Mouse (Mus musculus): ENCODE measurements around the gene Rnf43.
A peak's percentile ranks its signal among the peaks of the same experiment; 100 is the strongest.

Gene Rnf43

DNA sequence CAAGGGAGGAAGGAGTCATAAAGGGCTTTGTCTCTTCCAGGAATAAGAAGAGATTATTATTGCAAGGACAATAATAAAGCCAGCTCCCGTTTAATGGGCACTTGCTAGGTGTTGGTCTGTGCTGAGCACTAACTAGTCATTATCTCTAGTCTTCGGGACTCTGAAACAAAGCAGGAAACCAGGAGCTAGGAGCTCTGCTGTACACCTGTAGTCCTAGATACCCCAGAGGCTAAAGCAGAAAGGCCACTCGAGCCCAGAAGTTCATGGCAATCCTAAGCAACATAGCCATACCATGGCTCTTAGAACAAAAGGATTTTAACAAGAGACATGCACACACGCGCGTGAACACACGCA, 47.7 kb downstream of the Rnf43 start:
- no peak for DNase-seq (ENCODE audit: low spot score in 2 of 2)

DNA sequence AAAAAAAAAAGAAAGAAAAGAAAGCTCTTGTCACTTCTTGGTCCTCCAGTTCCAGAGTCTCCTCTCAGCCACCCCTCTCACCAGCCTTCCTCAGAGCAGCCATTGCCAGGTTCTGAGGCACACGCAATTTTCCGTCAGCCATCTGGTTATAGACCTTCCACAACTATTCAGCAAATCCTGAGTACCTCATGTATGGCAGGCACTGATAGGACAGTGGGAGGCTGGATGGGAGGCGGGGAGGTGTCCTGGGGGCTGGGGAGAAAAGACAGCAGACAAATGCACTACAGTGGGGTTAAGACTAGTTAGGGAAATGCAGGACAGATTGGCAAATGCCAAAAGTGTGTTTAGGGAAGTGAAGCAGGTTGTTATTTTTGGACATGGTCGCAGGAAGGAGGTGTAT, 49.7 kb downstream of the Rnf43 start:
- no peak for DNase-seq (ENCODE audit: low spot score in 2 of 2)

DNA sequence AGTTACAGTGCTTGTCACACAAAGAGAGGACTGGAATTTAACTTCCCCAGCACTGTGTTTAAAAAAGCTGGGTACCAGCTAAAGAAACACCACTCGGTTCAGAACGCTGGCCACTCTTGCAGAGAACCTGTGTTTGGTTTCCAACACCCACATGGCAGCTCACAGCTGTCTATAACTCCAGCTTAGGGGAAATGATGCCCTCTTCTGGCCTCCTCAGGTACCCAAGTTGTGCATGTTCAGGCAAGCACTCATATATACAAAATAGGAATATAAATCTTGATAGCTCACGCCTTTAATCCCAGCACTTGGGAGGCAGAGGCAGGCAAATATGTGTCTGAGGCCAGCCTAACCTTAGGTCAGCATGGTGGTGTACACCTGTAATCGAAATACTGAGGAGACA, 53.5 kb downstream of the Rnf43 start:
- no peak for DNase-seq (ENCODE audit: low spot score in 2 of 2)

DNA sequence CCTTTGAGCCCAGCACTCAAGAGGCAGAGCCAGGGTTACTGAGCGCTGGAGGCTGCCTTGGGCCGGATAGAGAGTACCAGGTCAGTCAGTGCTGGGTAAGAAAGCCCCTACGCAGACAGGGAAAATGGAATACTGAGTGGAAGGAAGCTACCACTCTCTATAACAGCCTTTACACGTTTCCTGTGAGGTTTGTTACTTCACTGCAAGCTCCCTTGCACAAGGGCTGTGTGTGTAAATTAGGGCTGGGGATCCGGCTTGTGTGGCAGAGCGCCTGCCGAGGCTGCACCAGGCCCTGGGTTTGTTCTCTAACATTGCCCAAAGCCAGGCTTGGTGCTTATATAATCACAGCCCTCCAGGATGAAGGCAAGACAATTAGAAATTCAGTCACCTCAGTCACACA, 57.0 kb downstream of the Rnf43 start:
- DNase-seq (ENCODE audit: low spot score in 2 of 2): no peak

DNA sequence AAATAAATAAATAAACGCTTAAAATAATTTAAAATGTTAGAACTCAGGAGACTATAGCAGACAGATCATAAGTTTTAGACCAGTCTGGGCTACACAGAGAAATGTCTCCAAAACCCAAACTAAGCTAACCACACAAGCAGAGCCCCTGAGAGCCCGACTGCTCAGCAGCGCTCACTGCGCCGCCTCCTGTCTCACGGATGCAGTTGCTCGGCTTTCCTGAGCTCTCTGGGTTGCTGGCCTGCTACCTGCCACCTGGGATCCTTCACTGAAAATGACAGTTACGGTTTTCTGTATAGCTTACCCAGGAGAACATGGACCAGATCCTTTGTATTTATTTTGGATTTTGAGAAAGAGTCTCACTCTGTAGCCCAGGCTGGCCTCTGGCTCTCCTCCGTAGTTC, 57.8 kb downstream of the Rnf43 start:
- DNase-seq (ENCODE audit: low spot score in 2 of 2): no peak

DNA sequence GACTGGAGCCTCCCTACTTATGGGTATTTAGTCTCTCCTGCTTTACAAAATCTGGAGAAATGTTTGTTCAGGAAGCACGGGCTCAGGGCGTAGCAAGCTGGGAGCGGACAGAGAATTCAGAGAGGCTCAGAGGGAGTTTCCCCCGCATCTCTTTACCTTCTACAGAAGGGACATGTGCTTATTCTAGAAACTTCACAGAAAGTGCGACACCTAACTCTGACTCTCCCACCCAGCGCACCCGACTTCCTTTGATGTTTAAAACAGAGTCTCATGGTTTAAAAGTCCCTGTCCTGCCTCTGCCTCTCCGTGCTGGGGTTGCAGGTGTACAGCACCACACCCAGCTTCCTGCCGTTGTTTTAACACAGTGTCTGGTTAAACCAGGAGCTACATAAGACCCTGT, 58.3 kb downstream of the Rnf43 start:
- DNase-seq (ENCODE audit: low spot score in 2 of 2): no peak

DNA sequence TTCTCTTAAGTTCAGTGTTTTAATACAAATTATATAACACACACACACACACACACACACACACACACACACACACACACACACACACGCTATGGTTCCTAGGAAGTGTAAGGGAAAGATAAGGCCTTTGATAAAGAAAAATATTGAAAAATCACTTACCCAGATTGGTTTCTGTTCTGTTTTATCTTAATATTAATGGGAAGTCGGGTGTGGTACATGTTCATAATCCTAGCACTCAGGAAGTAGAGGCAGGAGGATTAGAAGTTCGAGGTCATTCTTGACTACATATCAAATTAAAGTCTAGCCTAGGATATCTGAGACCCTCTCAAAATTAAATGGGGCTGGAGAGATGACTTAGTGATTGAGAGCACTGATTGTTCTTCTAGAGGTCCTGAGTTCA, 59.6 kb downstream of the Rnf43 start:
- no peak for DNase-seq (ENCODE audit: low spot score in 2 of 2)

DNA sequence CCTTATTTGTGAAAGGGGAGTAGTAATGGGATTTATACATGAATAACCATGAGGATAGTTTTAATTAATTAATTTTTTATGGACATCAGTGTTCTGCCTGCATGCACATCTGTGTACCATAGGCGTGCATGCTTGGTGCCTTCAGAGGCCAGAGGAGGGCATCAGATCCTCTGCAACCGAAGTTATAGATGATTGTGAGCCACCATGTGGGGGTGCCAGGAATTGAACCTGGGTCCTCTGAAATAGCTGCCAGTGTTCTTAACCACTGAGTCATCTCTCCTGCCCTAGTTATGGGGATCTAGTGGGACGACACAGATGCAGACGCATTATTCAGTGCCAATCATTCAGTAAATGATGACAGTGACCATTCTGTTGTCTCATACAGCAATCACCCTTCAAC, 60.4 kb downstream of the Rnf43 start:
- no peak for DNase-seq (ENCODE audit: low spot score in 2 of 2)

DNA sequence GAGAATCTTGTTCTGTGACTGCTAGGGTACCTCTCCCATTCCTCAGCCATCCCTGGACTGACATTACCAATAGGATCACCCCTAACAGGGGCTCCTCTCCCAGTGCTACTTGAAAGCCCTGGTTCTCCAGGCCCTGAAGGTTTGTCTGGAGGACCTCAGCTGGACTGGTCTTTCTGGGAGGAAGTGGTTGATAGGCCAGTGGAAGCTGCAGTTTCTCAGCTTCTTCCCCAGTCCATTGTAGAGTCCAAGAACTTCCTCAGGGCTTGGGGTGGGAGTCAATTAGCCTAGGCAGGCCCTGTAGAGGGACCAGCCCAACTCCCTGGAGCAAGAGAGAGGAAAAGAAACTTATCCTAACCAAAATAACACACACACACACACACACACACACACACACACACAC, 63.0 kb downstream of the Rnf43 start:
- DNase-seq (ENCODE audit: low spot score in 2 of 2): no peak

DNA sequence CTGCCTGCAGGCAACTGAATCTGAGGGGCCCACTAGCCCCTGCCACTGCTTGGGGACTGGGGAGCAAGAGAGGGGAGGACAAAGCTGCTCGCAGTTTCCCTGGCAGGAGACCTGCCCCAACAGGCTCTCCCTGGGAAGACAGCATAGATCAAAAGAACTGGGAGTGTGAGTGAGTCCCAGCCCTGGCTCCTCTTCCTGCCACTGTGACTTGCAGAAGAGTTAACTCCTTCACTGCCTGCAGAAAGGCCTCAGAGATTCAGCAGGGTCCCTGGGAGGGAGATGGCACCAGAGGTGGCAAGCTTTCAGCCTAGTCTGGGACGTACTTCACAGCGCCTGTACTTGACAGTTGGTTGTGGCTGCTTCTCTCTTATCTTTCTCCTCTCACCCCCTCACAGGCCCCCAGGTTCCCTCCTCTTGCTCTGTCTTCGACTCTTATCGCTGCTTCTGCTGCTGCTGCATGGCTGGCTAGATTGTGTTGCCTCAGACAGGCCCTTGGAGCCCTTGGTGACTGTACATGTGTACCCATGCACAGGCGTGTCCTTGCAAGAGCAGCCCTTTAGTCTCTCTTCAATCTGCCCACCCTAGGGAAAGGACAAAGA, 63.5 kb downstream of the Rnf43 start:
- no peak for DNase-seq (ENCODE audit: low spot score in 2 of 2)

DNA sequence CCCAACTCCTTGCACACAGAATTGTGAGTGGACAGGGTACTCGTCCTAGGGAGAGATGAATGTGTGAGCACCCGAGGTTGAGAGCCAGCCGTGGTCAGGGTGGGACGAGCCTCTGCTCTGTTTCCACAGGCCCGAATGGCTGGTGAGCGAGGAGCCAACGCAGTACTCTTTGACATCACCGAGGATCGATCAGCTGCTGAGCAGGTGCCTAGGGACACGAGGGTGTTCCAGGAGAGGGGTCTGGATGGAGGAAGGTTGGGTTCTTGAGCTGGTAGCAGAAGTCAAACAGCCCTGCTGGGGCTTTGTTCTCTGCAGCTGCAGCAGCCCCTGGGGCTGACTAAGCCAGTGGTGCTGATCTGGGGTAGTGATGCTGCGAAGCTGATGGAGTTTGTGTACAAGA, 64.5 kb downstream of the Rnf43 start:
- DNase-seq (ENCODE audit: low spot score in 2 of 2): no peak

DNA sequence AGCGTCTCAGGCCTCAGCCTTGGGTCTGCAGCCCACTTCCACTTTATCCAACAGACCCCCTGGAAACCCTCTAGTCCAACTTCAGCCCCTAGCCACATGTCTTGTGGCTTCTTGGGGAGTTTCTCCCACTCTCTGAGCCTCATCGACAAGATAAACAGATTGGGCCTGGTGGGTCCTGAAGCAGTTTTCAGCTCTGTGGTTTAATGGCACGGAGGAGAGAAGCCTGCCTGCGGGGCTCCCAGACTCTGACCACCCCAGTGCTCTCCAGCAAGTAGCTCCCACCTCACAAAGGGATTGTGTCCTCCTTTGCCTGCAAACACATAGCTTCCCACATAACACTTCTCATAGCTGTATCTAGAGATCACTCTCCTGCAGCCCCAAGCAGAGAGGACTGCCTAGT, 64.9 kb downstream of the Rnf43 start:
- DNase-seq (ENCODE audit: low spot score in 2 of 2): no peak

DNA sequence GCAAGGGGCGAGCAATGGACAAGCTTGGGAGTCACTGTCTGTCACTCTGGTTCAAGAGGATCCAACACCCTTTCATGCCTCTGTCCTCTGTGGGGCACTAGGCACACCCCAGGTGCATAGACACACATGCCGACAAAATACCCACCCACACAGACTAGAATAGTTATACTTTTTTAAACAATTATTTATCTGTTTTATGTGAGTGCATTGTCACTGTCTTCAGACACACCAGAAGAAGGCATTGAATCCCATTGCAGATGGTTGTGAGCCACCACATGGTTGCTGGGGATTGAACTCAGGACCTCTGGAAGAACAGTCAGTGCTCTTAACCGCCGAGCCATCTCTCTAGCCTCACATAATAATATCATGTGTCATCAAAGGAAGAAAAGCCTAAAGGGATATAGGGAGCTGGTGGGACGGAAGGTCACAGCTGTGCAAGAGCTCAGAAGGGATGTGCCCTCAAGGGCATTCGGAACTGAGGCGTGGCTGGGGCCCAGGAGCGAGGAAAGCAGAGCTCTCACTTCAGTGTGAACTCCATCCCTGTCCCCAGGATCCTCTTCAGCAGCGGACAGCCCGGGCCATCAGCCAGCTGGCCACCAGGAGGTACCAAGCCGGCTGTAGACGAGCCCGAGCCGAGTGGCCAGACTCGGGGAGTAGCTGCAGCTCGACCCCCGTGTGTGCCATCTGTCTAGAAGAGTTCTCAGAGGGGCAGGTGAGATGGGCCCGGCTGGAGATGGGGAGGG, 66.5 kb downstream of the Rnf43 start:
- no peak for DNase-seq (ENCODE audit: low spot score in 2 of 2)

DNA sequence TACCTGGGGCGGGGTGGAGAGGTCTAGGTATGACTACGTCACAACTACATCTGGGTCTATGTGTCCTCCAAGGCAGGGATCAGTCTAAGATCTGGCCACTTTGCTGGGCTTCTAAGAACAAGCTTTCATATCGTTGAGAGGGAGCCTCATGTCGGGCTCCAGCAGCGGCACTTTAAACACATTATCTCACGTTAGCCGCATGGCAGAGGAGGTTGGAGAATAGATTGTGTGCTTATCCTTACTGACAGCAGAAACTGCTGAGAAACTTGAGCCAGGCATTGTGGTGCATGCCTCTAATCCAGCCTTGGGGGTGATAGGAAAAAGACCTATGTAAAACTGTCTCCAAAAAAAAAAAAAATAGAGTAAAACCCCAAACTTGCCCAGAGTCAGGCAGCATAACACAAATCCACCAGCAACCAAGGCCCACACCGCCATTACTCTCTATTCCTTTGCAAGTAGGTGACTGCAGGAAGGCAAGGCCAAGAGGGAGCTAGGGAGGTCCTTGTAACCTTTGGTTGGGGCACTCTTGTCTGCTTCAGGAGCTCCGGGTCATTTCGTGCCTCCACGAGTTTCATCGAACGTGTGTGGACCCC, 67.2 kb downstream of the Rnf43 start:
- no peak for DNase-seq (ENCODE audit: low spot score in 2 of 2)

DNA sequence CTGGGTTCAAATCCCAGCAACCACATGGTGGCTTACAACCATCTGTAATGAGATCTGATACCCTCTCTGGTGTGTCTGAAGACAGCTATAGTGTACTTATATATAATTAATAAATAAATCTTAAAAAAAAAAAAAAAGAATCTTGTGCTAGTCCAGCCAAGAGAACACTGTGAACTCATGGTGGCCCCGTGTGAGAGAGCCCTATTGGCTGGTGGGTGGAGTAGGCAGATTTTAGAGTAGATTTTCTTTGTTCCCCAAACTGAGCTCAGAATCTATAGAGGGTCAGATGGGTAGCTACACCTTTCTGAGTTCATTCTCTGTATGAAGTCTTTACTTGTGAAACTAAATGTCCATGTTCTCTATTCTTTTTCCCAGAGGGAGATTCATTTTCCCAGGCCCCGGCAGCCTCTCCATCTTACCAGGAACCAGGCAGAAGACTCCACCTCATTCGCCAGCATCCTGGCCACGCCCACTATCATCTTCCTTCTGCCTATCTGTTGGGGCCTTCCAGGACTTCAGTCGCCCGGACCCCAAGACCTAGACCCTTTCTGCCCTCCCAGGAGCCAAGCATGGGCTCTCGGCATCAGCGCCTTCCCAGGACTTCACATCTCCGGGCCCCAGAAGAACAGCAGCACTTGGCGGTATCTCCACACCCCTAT, 68.3 kb downstream of the Rnf43 start:
- no peak for DNase-seq (ENCODE audit: low spot score in 2 of 2)

DNA sequence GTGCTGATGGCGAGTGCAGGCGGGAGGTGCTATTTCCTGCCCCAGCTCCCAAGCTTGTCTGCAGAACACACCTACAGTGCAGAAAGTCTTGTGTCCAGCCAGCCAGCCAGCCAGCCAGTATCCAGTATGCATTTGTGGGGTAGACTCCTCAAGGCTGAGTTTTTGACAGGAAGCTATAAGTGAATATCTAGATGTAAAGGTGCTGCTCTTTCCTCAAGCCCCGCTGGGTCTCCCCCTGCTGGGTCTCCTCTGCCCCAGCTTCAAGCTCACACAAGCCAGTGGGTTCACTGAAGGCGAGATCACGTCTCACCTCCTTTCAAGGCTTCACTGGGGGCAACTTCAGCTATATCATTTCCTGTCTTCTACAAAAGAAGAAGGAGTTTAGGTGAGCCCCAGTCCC, 71.8 kb downstream of the Rnf43 start:
- DNase-seq (ENCODE audit: low spot score in 2 of 2): no peak

DNA sequence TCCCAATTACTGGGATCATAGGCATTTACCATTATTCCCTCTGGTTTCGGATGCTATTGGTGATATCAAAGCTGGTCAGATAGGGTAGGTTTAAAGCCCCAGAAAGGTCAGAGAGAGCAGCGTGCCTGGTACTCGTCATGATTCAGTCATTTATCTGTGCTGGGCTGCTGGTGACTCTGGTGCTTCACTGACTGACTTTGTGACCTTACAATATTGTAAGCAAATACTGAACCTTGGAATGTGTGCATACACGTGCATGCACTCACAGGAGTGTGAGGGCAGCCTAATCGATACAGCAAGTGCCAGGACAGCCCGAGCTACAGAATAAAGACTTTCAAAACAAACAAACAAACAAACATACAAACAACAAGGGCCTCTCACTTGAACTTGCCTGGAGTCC, 73.2 kb downstream of the Rnf43 start:
- DNase-seq (ENCODE audit: low spot score in 2 of 2): no peak

DNA sequence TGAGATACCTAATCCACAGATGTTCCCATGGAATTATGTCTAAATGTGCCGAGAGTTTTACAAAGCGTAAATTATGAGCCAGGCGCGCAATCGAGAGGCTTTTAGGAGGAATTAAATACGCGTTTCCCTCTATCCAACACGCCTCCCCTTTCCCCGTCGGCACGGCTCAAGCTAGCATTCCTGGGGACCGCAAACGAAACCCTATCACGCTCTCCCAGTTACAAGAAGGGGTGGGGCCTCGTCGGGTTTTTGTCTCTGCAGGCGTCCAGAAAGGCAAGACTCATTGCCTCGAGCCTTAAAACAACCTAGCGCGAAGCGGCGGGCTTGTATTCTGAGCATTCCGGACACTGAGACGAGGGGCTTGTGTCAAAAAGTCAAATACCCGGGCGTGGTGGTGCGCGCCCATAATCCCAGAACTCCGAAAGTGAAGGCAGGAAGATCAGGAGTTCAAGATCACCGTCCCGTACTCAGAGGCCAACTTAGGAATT, 74.2 kb downstream of the Rnf43 start:
- peak; percentile 66 to 67 for DNase-seq (ENCODE audit: low spot score in 2 of 2)

DNA sequence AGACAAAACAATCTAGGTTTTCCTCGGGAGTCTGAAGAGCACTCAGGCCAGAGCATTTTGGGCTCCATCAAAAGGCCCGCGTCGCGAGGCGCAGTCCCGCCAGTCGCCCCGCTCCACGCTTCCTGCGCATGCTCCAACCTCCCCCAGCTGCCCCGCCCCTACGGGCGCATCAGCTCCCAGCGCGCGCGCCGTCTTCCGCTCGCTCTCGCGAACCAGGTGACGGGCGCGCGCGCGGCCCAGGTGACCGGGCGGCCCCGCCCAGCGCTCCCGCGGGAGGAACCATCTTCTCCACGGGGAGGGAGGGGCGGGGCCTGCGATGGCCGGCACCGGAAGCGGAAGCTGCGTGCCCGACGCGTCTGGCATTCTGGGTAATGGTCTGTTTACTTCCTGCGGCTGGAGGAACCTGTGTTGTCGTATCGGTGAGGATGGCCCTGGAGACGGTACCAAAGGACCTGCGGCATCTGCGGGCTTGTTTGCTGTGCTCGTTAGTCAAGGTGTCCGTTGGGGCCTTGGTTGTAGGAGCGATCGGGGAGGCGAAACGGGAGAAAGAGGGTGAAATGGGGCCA, 74.7 kb downstream of the Rnf43 start, which contains the start of gene Supt4a:
Gene Supt4a (plus strand): TSS at position 378 of the 566 bp plus-strand sequence.
- DNase-seq (ENCODE audit: low spot score in 2 of 2): peak; percentile 95 to 97

DNA sequence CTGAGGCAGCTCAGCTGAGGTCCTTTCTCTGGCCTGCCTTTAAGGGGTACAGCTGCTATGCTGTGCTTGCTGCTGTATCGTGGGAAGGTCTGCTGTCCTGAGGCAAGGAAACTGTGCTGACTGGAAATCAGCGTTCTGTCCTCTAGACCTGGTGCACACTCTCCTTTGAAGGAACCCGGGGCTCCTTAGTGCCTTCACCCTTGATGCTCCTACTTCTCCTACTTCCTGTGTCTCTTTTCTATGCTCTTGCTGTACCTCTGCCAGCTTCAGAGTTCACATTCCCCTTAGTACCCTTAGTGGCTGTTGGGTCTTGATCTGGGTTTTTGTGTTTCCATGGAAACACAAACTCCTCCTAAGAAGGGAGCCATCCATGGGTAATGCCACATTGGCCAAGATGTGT, 81.2 kb downstream of the Rnf43 start:
- DNase-seq (ENCODE audit: low spot score in 2 of 2): no peak

DNA sequence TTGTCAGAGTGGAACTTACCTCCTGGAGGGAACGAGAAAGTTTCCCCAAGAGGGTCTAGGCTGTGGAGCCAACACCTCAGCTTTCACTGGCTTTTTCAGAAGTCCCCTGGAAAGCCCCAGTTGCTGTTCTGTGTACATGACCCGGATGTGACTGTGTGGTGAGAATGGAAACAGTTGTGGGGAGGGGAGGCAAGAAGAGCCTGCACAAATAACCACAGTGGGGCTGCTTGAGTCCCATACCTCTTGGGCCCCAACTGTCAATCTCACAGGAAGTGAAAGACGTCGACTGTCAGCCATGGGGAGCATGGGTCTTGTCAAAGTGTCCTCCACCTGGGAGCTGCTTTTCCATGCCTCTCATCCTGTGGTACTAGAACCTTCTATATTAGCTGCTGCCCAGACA, 82.4 kb downstream of the Rnf43 start:
- DNase-seq (ENCODE audit: low spot score in 2 of 2): no peak

Measured in right cerebral cortex, postnatal 10 days (tissue).